Mouse (Mus musculus): ENCODE data around the gene Mast3.

Gene Mast3

DNA sequence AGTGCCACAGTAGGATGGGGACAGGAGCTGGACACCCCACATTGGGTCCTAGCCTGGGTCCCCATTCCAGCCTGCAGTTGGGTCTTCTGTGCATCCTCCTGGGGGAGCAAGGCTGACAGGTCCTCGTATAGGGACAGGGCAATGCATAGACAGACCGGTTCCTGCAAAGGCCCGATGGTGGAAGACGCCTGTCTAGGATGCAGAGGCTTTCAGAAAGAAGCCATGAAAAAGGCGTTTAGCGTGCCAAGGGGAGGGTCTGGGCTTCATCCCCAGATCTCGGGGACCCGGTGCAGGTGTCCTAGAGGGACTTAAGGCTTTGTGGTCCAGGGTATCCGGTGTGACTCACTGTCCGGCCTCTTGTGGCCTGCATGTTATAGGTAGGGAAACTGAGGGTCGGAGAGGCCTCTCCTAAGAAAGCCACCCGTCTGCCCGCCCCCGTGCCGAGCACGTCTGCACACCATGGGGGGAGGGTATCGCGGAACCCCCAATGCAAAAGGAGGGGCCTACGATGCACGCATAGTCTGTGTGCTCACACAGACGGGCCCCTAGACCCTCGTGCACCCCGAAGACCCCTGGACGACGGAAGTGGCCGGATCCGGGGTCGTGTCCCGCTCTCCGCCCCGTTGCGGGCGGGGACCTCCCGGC, 28.9 kb downstream of the Mast3 start:
- no peak for DNase-seq (ENCODE audit: low read depth)

DNA sequence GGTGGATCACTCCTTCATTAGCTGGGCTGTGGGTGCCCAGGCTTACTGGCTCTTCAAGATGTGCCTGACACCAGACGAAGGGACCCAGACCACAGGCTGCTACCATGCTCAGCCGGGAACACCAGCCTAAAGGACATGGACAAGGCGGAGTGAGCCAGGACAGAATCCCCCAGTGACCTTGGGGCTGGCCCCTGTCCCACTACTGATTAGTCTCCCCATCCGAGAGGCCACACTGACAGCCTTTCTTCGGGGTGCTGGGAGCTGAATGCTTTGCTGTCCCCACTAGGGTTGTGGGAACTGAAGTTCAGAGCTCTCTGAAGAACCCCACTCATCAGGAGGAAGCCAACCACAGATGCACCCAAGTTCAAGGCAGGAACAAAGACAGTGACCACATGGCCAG, 29.6 kb downstream of the Mast3 start:
- DNase-seq (ENCODE audit: low read depth), result no peak

DNA sequence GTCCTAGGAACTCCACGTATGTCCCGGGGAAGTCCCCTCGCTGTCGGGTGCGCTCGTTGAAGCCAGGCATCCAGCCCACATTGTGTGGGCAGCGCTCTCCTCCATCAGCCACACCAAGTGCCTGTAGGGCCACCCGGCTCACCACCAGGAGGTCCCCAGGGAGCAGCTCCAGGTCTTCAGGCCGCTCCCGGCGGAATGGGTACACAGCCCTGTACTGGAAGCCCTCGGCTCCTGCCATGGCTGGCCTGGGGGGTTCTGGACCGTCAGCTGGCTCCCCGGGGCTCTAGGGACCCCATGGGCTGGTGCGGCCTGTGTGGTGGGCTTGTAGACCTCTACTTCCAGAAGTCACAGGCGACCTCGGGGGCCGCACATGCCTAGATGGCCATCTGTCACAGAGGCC, 30.1 kb downstream of the Mast3 start:
- no peak for DNase-seq (ENCODE audit: low read depth)

DNA sequence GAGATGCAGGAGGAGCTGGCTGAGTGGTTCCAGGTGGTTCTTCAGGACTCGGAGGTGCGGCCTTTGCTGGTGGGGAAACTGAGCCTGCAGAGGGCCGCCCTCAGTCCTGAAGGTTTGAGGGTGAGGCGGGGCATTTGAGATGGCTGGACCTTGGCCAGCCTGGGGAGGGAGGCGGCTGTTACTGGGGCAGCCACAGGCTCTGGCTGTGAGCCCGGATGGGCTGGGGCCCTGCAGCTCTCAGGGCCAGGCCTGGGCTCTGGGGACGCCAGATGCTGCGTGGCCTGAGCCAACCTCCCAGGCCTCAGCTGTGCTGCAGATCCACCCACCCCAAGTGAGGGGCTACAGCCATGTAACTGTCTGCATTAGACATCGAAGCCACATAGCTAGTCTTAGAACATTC, 31.0 kb downstream of the Mast3 start:
- DNase-seq (ENCODE audit: low read depth), result no peak

DNA sequence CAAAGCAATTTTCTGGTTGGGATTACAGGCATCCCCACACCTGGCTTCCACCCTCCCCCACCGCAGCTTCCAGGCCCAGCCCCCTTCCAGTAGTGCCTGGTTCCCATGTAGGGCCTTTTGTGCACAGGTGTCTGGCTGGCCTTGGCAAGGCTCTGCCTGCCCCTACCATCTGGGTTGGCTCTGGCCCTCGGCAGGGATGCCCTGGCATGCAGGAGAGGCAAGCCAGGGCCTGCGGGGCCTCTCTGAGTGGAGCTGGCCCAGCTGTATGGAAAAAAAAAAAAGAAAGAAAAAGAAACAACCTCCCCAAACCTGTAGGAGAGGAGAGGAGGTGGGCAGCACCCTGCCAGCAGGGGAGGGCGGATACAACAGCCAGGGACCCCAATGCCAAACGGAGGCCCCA, 31.4 kb downstream of the Mast3 start:
- DNase-seq (ENCODE audit: low read depth), result no peak

DNA sequence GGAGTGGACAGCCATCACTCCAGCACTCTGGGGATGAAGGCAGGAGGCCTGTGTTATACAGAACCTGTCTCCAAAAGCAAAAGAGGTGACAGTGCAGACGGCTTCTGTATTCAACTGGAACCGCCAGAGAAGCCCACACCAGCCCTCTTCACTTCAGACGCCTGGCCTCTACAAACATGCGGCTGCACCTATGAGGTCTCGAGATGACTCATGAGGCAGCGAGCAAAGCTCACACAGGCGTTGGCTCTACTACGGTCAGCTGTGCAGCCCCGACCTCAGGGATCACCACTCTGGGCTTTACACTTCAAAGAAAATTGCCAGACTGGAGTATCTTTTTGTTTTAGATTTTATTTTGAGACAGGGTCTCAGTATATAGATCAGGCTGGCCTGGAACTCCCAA, 32.0 kb downstream of the Mast3 start:
- DNase-seq (ENCODE audit: low read depth), result no peak

DNA sequence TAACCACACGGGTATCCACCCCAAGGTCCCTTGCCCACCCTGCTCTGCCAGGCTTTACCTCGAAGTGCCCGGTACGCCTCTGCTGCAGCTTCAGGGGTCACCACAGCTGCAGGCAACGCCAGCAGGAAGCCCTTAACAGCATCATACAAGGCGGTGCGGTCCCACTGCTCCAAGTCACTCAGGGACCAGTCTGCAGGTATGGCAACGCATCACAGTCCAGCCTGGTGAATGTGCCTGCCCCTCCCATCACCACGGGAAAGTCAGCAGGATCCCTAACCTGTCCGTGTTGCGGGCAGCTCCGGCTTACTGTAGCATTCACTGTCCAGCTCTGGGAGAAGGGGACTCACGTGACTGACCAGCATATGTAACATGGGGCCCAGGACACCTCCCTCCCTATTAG, 32.8 kb downstream of the Mast3 start:
- DNase-seq (ENCODE audit: low read depth), result no peak

DNA sequence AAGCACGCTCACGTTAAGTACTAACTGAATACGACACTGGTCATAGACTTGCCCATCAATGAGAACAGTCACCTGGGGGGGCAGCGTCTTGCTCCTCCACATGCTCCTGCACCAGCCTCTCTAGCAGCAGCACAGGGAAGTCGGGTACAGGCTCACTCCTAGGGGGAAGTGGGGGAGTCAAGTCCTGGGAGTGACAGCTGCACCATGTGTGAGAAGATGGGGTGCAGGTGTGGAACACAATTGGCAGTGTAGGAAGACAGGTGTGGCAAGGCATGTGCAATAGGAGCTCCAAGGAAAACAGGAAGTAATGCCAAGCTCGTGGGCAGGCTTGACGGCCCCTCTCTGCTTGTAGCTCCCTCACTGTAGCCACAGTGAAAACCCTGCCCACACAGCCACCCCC, 33.6 kb downstream of the Mast3 start:
- DNase-seq (ENCODE audit: low read depth), result no peak

DNA sequence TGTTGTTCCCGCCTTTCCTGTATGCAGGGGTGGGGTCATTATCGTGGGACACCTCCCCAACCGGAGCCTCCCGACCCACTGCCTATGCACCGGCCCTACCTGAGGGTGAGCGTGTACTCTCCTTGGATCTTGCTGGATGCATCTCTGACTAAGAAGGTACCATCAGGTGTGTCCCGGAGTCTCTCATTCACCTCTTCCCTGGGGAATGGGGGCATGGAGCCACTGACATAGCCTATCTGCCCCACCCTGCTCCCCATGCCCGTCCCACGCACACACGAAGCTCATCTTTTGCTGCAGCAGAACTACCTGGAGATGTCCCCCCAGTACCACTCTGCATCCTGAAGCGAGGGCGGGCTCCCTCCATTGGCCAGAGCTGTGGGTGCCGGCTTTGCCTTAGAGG, 34.1 kb downstream of the Mast3 start:
- no peak for DNase-seq (ENCODE audit: low read depth)

DNA sequence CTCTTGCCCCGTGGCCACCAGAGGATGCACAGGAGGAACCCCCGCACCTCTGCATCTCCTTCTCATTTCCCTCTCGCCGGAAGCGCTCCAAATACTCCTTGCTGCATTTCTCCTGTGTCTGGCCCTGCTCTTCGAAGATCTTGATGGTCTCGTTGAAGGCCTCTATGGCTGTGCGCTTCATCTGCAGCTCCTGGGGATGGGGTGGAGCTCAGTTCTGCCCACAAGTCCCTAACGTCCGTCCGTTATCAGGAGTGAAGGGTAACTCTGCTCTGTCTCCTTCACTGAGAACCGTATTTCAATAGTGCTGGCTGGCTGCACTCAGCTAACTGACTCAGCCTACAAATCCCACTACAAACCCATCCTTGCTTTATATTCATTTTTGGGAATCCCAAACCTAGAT, 35.0 kb downstream of the Mast3 start:
- no peak for DNase-seq (ENCODE audit: low read depth)

DNA sequence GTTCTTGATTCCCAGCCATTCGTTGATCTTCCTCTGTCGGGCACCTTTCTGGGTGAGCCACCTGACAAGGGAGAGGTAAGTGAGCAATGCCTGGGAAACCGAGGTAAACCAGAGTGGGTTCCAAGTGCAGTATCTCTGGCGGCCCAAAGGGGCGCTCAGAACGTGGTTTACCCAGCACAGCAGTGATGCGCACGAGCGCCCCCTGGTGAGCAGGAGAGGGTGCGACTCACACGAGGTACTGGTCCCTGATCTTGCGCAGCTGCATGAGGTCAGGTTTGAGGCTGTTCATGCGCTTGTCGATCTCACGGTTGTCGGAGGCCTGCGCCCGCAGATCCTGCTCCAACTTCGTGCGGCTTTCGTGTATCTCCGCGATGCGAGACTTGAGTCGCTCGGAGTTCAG, 35.5 kb downstream of the Mast3 start:
- DNase-seq (ENCODE audit: low read depth), result peak; percentile 94

DNA sequence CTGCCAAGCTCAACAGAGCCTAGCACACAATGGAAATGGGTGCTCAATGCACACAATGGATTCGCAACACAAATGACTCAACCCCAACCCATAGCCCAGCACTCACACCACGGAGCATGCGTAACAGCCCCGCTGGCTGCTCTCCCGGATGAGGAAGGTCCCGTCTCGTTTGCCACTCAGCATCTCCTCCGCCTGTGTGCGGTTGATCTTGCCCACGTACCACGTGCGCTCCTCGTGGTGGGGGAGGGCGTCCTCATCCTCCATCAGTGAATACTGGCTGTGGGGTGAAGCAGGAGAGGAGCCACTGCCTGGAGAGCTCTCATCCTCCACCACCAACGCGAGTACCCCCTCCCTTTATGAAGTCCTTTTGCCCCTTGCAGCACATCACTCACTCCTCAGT, 35.9 kb downstream of the Mast3 start:
- DNase-seq (ENCODE audit: low read depth), result no peak

DNA sequence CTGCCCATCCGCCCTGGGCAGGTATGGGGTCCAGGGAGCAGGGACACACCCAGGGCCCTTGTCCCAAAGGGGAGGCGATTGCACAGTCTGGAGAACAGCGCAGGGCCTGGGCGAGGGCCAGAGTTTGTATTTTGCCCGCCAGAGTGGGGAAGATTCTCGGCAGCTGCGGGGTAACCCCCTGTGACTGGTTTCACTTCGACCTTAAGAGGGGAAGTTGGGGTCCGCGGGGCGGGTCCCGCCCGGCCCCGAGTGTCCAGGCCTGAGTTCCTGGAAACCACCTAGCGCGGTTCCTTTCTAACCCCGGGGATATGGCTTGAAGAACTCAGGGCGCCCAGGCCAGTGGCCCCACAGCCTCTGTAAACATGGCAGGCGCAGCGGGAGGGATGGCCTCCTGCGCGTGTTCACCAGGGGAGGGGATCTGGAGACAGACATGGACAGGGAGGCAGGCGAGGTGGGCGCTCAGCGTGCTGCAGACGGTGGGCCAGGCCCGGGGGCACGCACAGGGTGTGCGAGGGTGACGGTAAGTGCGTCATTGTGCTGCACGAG, 36.5 kb downstream of the Mast3 start:
- no peak for DNase-seq (ENCODE audit: low read depth)

DNA sequence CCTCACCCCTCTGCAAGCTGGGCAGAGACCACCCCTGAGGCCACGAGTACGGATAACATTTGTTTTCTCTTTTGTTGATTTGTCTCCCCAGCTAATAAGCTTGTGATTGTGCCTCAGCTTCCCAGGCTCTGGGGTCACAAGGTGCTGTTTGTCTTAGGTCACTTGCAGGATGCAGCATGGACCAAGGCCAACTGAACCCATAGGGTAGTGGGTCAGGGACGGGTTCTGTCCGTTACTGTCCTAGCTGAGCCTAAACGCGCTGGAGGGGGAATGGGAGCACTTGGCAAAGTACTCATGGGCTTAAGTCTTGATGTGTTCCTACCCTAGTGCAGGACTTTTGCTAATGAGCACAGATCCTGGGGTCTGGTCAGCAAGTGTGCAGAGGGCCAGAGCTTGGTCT, 37.4 kb downstream of the Mast3 start:
- no peak for DNase-seq (ENCODE audit: low read depth)

DNA sequence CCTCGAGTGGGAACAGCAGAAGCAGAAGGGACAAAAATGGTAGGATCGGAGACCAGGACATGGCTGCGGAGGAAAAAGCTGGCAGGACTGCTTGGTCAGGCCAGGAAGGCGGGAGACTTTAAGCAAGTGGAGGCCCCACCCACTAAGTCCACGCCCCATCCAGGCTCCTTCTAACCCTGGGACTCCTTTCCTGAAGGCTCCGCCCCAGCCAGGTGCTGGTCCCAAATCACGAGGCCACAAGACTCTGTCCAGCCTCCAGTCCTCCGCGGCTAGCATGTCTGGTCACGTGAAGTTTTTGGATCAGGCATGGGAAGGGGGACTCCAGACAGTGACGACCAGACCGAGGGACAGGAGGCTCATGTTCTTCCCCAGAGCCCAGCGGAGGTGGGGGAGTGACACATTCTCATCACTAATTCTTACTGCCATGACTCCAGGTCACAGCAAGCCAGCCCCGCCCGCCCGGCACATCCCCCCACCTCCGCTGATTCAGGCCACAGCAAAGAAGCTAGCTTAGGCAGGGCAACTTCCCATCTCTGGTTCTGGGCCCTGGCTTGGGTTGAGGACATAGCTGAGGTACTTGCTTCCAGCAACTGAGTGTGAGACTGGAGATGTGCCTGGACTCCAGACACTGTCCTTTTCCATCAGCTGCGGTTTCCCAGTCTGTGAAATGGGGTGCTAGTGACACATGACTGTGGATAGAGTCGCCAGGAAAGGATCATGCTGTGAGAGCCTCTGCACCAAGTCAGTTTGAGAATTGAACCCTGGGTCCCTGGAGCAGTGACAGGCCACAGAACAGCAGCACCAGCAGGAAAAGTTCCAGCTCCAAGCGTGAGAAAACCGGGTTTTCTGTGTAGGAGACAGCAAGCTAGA, 38.0 kb downstream of the Mast3 start:
- DNase-seq (ENCODE audit: low read depth), result peak; percentile 66

DNA sequence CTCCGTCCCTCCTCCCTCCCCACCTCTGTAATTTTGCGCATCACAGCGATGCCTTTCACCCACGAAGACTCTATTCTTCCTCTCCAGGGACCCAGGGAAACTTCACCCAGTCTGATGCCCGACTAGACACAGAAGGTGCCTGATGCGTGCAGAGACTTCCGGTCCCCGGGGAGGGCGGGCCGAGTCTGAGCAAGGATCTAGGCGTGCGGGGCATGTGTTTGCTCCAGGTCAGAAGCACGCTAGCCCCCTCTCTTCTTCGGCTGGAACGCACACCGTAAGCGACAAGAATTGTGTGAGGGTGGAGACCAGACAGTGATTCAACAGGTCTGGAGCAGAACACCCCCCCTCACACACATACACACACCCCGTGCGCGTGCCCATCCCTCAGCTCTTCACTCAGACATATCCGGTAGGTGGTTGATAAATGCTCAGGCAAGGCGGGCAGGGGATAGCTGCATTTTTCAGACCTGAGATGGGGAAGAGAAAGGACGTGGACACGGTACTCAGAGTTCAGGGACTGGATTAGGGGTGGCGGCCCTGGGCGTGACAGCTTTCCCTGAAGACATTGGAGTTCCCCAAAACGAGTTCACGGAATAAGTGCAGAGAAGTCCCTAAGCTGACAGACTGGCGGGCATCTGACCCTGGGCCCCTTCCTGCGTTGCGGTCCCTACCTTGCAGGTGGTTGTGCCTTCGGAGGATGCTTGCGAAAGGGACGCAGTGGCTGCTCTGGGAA, 38.9 kb downstream of the Mast3 start:
- DNase-seq (ENCODE audit: low read depth), result no peak

DNA sequence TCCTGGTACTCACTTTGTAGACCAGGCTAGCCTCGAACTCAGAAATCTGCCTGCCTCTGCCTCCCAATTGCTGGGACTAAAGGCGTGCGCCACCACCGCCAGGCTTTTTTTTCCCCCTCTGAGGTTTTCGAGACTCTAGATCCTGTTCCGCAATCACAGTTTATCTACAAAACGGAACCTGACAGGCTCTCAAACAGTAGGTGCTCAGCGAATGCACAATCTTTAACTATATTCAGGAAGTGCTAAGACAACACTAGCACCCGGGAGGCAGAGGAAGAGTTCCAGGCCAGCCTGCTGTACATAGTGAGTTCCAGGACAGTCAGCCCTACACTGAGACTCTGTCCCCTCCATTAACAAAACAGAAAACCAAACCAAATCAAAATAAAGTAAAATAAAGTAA, 39.5 kb downstream of the Mast3 start:
- no peak for DNase-seq (ENCODE audit: low read depth)

DNA sequence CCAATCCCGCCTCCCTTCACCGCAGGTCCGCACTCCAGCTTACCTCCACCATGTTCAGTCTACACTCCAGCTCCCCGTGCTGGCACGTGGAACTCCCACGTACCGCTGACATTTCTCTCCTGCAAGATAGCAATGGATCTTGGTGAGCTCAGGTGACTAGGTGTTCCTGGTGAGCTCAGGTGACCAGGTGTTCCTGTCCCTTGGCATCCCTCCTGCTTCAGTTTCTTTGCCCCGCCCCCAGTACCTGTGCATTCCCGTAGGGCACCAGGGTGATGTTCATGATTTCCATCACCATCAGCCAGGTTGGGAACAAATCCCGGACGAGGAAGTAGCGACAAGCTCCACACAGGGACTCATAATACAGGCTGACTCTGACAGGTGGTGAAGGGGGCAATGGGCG, 40.2 kb downstream of the Mast3 start:
- DNase-seq (ENCODE audit: low read depth), result no peak

DNA sequence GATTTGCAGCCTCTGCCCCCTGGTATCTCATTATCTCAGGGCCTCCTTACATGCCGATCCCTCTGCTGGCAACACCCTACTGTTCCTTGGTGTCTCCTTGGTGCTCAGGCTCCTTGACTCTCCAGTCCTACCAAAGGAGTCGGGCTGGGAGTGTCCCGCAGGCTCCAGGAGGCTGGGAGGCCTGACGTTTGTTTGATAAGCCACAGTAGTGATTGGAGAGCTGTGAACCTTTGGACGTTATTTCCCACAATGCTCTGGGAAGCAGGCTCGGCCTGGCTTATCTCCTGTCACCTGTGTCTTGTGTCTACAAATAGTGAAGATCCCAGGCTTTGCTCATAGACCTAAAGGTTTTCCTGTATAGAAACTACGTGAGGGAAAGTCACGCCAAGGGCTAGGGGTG, 40.8 kb downstream of the Mast3 start:
- peak; percentile 89 for DNase-seq (ENCODE audit: low read depth)

DNA sequence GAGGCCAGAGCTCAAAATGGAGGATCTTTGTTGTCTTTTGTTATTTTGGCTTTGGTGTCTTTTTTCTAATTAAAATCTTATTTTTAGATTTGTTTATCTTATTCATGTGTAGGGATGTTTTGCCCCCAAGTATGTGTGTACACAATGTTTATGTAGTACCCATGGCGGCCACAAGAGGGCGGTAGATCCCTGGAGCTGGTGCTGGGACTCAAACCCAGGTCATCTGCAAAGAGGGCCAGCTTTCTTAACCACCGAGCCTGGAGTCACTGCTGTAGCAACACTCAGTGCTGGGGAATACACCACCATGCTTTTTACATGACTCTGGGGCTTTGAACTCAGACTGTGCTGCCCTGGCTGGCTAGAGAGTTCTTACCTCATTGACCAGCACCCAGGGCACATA, 41.5 kb downstream of the Mast3 start:
- DNase-seq (ENCODE audit: low read depth), result no peak

DNA sequence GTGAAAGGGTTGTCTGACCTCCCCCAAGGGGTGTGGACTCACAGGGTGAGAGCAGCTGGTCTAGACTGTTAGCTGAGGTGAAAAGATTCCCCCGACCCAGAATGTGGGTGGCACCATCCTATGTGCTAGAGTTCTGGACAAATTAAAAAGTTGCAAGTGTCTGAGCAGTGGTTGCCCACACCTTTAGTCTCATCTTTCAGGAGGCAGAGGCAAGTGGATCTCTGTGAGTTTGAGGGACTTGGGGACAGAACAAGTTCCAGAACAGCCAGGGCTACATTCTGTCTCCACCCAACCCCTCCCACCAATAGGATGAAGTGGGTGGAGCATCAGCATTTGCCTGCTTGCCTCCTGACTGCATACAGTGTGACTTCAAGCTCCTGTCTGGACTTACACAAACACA, 42.7 kb downstream of the Mast3 start:
- DNase-seq (ENCODE audit: low read depth), result no peak

DNA sequence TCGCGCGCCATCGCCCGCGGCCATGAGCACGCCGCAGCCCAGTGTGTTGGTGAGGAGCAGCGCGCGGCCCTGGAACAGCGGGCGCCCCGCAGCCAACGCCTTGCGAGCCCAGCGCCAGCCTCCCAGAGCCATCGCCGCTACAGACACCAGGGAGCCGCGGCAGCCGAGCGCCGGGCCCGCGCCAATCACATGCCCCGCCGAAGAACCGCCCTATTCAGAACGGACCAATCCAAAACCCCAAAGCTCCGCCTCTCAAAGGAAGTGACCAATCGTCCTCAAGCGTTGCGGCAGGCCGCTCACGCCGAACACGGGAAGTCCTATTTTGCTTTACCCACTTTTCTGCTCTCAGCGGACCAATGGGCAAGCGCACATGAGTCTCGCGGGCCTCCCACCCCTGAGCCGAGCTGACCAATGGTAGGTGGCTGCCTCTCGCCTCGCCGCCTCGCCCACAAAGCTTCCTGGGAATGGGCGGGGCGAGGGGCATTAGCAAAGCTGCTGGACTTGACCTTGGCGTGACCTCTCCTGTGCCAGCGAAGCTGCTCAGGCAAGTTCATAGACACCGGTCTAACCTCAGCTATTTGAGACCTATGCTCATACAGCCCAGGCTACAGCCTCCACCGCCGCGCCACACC, 44.0 kb downstream of the Mast3 start, which contains the start of gene Mpv17l2:
Gene Mpv17l2 (minus strand): TSS at position 172 of the 632 bp plus-strand sequence.
- peak; percentile 99 for DNase-seq (ENCODE audit: low read depth)
